Mouse (Mus musculus) midbrain, embryonic 16.5 days (tissue): Measurements from ENCODE around the gene Itga4. TPM values are rescaled to one million over a fixed set of nuclear protein-coding genes. Genes with fewer than 3 reads are reported as not detected.

ENCODE experiments used
- ATAC-seq: fragments of 200-750 bp; cut with Nextera tagmentation; 2 replicates; pipeline ENCODE4 v1.8.0; 2017; ENCODE audit warnings: moderate TSS enrichment
- H3K27ac ChIP-seq: fragments of 300-500 bp; sonication (generic); 2 replicates; pipeline ENCODE4 v1.5.1; 2014; ENCODE audit warnings: mild to moderate bottlenecking, low read length, mixed read lengths
- H3K27me3 ChIP-seq: fragments of 300-500 bp; sonication (generic); 2 replicates; pipeline ENCODE4 v1.6.1; 2014; ENCODE audit warnings: low read depth, low read length, mixed read lengths; ENCODE audit not compliant: control insufficient read depth, insufficient read depth
- H3K36me3 ChIP-seq: fragments of 300-500 bp; sonication (generic); 2 replicates; pipeline ENCODE4 v1.6.1; 2014; ENCODE audit warnings: mild to moderate bottlenecking, low read length, moderate library complexity, mixed read lengths; ENCODE audit not compliant: control insufficient read depth, insufficient read depth
- H3K4me1 ChIP-seq: fragments of 300-500 bp; sonication (generic); 2 replicates; pipeline ENCODE4 v1.6.1; 2014; ENCODE audit warnings: mild to moderate bottlenecking, low read length, mixed read lengths; ENCODE audit not compliant: control insufficient read depth, insufficient read depth
- H3K4me2 ChIP-seq: fragments of 300-500 bp; sonication (generic); 2 replicates; pipeline ENCODE4 v1.6.1; 2014; ENCODE audit warnings: mild to moderate bottlenecking, low read length, mixed read lengths
- H3K4me3 ChIP-seq: fragments of 300-500 bp; sonication (generic); 2 replicates; pipeline ENCODE4 v1.5.1; 2014; ENCODE audit warnings: low read depth, mild to moderate bottlenecking, low read length, moderate library complexity, mixed read lengths
- H3K9ac ChIP-seq: fragments of 300-500 bp; sonication (generic); 2 replicates; pipeline ENCODE4 v1.6.1; 2014; ENCODE audit warnings: low read depth, low read length, mixed read lengths
- H3K9me3 ChIP-seq: fragments of 300-500 bp; sonication (generic); replicated peaks from 2 replicates; pipeline ENCODE4 v1.6.1; 2014; ENCODE audit warnings: mild to moderate bottlenecking, low read length, mixed read lengths; ENCODE audit not compliant: control insufficient read depth, poor library complexity, severe bottlenecking
- WGBS: fragments of 180-500 bp; shearing (Covaris S2); extraction: QIAGEN DNeasy Blood & Tissue Kit; methylation state at CpG from one replicate; pipeline ENCODE4 v1.1.7; 2014; 5-methylcytosine and 5-hydroxymethylcytosine counted together
- polyA plus RNA-seq: library from polyadenylated mRNA; unstranded; fragments of >200 nt; fragmentation: Nextera tagmentation; extraction: Ambion mirVana; gene quantifications from 2 replicates; pipeline ENCODE4 v1.2.1, GENCODE M21; 2015

Itga4 gene
- polyA plus RNA-seq, 1 experiment from 2014 or later, result 2.2 TPM

DNA sequence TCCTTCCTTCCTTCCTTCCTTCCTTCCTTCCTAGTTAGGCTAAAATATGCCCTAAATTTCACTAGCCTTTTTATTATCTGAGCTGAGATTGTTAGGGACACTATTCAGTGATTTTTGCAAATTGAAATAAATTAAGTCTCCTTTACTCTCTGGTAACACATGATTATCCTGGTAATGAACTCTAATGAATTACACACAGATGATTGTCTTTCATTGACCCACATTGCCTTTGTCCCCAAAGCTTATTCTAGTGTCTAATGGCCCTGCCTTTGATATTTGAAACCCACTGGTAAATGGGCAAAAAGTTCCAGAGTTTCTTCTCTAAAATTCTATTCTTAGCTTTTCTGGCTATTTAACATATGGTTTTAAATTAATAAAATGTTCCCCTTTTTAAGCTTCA lies 23.4 kb downstream of the Itga4 start:
- H3K4me3 ChIP-seq, result no peak overlapping the region
- no peak overlapping the region for H3K9ac ChIP-seq
- H3K27me3 ChIP-seq, result no peaks in the 10 kb centered on the region

DNA sequence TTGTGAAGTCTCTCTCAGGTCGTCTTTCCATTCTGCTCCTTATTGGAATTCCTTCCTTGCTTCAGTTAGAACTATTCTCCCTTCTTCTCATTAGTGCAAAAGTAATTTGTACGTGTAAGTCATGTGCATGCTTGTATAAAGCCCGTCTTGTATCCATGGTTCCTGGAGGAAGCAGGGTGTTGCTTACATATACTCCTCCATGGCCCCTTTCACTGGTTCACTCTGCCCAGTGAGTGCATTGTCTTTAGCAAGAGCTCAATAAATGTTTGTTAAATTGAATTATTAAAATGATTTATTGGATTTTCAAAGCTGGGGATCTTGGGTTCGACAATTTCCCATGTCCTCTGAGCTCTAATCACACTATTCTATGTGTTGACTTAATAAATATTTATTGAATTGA lies 29.0 kb downstream of the Itga4 start:
- H3K9me3 ChIP-seq, result no peaks in the 10 kb centered on the region
- 75% methylated on average over 4 of the region's 4 CpGs for WGBS
- no peak for ATAC-seq
- H3K27me3 ChIP-seq, result no peaks in the 10 kb centered on the region
- H3K4me3 ChIP-seq, result no peak overlapping the region
- H3K4me2 ChIP-seq, result no peak overlapping the region
- H3K36me3 ChIP-seq, result no peaks in the 10 kb centered on the region
- no peak overlapping the region for H3K27ac ChIP-seq
- no peak overlapping the region for H3K9ac ChIP-seq
- no peaks in the 10 kb centered on the region for H3K4me1 ChIP-seq

More for the DNA sequence above, 23.4 kb downstream of the Itga4 start:
- no peak for ATAC-seq
- no peaks in the 10 kb centered on the region for H3K4me1 ChIP-seq
- no peak overlapping the region for H3K27ac ChIP-seq
- H3K36me3 ChIP-seq, result no peaks in the 10 kb centered on the region
- H3K4me2 ChIP-seq, result no peak overlapping the region
- no peaks in the 10 kb centered on the region for H3K9me3 ChIP-seq

- 76% methylated on average over 1 of the region's 1 CpGs for WGBS
- no peak for ATAC-seq
- Histone ChIP-seq H3K9me3 (no peaks in the 10 kb centered on the region), H3K27ac (no peak overlapping the region), H3K4me3 (no peak overlapping the region), H3K4me1 (no peaks in the 10 kb centered on the region), H3K9ac (no peak overlapping the region), H3K4me2 (no peak overlapping the region), H3K36me3 (no peaks in the 10 kb centered on the region), H3K27me3 (no peaks in the 10 kb centered on the region)
Observed at GRCm38 (mm10) chr2:79290149-79290548, 34.9 kb downstream of the Itga4 start.

GRCm38 (mm10) chr2:79291922-79292321 lies 36.7 kb downstream of the Itga4 start:
- H3K9ac ChIP-seq, result no peak overlapping the region
- no peak overlapping the region for H3K4me2 ChIP-seq
- H3K4me1 ChIP-seq, result no peaks in the 10 kb centered on the region
- no peaks in the 10 kb centered on the region for H3K27me3 ChIP-seq
- H3K9me3 ChIP-seq, result no peaks in the 10 kb centered on the region
- H3K4me3 ChIP-seq, result no peak overlapping the region
- ATAC-seq, result no peak
- 81% methylated on average over 8 of the region's 8 CpGs for WGBS
- H3K27ac ChIP-seq, result no peak overlapping the region
- H3K36me3 ChIP-seq, result no peaks in the 10 kb centered on the region

DNA sequence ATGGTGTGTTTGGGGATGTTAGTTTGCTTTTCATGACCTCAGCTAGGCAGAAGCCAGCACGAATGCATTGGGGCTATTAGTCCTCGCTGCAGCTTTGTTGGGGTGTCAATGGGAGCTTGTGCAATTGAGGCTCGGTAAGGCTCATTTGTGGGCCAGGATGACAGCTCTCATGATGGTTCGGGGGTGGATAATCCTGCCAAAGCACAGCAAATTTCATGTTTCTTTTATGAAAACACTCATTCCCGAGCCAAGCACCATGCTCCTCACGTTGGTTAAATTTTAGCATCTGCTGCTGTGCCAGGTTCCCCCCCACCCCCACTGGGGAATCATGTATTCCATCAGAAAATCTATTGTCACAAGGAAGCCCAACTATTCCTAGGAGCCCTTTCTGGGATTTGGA lies 37.2 kb downstream of the Itga4 start:
- H3K27ac ChIP-seq, result no peak overlapping the region

GRCm38 (mm10) chr2:79302398-79302797 lies 47.2 kb downstream of the Itga4 start:
- H3K4me3 ChIP-seq, result no peak overlapping the region
- H3K9ac ChIP-seq, result no peak overlapping the region
- ATAC-seq, result no peak
- no peak overlapping the region for H3K4me2 ChIP-seq
- H3K27me3 ChIP-seq, result no peaks in the 10 kb centered on the region
- H3K27ac ChIP-seq, result no peak overlapping the region
- no peaks in the 10 kb centered on the region for H3K4me1 ChIP-seq
- no peaks in the 10 kb centered on the region for H3K9me3 ChIP-seq
- no peaks in the 10 kb centered on the region for H3K36me3 ChIP-seq

More for the DNA sequence above, 37.2 kb downstream of the Itga4 start:
- Histone ChIP-seq H3K4me3 (no peak overlapping the region), H3K27me3 (no peaks in the 10 kb centered on the region), H3K4me2 (no peak overlapping the region), H3K4me1 (no peaks in the 10 kb centered on the region), H3K9me3 (no peaks in the 10 kb centered on the region), H3K9ac (no peak overlapping the region), H3K36me3 (no peaks in the 10 kb centered on the region)
- ATAC-seq, result no peak
- WGBS, result 70% methylated on average over 6 of the region's 6 CpGs

- no peaks in the 10 kb centered on the region for H3K36me3 ChIP-seq
- 71% methylated on average over 4 of the region's 4 CpGs for WGBS
- H3K27me3 ChIP-seq, result no peaks in the 10 kb centered on the region
- H3K9ac ChIP-seq, result no peak overlapping the region
- no peak for ATAC-seq
- no peak overlapping the region for H3K27ac ChIP-seq
- no peak overlapping the region for H3K4me3 ChIP-seq
- no peaks in the 10 kb centered on the region for H3K4me1 ChIP-seq
- H3K4me2 ChIP-seq, result no peak overlapping the region
- H3K9me3 ChIP-seq, result no peaks in the 10 kb centered on the region
Observed at GRCm38 (mm10) chr2:79307549-79307948, 52.3 kb downstream of the Itga4 start.

DNA sequence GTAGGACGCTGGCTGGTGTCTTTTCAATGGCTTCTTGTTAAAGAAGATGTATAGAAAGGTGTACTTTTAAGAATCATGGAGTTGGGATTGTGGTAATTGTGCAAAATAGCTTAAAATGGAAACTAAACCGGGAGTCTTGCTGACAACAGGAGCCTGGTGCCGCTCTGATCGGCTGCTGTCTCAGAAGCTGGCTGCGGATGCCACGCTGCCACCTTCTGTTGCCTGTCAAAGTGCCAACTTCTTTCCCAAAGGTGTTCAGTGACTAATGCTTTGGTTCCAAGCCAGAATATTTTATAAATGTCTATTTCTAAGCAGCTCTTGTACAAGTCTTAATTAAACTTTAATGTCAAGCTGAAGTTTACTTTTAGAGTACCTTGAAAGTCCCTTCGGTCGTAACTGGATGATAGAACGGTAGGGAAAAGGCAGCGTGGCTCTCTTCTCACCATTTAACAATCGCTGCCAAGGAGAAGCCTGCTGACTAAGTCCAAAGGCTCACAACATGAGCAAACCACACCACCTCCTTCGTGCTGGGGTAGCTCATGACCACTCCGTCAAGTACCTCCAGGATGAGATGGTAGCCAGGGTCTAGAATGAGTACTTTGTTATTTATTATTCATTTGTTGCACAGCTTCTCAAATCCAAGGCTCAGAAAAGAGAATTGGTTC lies 54.4 kb downstream of the Itga4 start:
- Histone ChIP-seq H3K27me3 (no peaks in the 10 kb centered on the region), H3K27ac (no peak overlapping the region), H3K4me1 (no peaks in the 10 kb centered on the region), H3K9me3 (no peaks in the 10 kb centered on the region), H3K36me3 (no peaks in the 10 kb centered on the region), H3K4me2 (no peak overlapping the region; the same call in 1 of the 2 replicates), H3K9ac (no peak overlapping the region), H3K4me3 (no peak overlapping the region)
- WGBS, result 77% methylated on average over 13 of the region's 13 CpGs
- ATAC-seq, result no peak

DNA sequence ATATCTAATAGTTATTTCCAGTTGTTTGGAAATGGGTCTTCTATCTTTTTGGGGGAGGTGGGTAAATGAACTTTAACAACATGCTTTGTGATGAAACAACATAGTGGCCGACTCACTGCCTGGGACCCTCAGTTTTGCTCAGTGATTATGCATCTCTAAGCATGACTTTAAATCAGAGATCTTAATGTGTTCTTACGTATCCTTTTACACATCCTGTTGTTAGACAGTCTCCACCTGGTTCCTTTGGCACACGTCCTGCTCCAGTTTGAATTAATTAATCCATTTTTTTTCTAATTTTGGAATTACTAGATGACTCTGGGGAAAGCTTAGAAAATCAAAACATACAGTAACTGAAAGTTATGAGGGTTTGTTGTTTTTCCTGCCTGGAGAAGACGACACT lies 57.3 kb downstream of the Itga4 start:
- no peaks in the 10 kb centered on the region for H3K4me1 ChIP-seq
- WGBS, result 76% methylated on average over 4 of the region's 4 CpGs
- no peak overlapping the region for H3K4me2 ChIP-seq
- H3K36me3 ChIP-seq, result no peaks in the 10 kb centered on the region
- no peak overlapping the region for H3K9ac ChIP-seq
- H3K9me3 ChIP-seq, result no peaks in the 10 kb centered on the region
- no peak overlapping the region for H3K27ac ChIP-seq
- no peaks in the 10 kb centered on the region for H3K27me3 ChIP-seq
- no peak overlapping the region for H3K4me3 ChIP-seq
- no peak for ATAC-seq
